Mouse (Mus musculus) forebrain, embryonic 11.5 days (tissue): ENCODE results near the gene Sos2. TPM values are rescaled to one million over a fixed set of nuclear protein-coding genes. Genes with fewer than 3 reads are reported as not detected.

Experiments used
- ATAC-seq: fragments of 200-750 bp; cut with Nextera tagmentation; replicated peaks from 2 replicates; pipeline ENCODE4 v1.8.0; 2017; ENCODE audit warnings: moderate TSS enrichment; ENCODE audit not compliant: low FRiP score
- DNase-seq: peaks from one replicate; pipeline ENCODE4 v3.0.0-alpha.2; 2017; ENCODE audit warnings: low spot score
- H3K27ac ChIP-seq: fragments of 300-500 bp; sonication (generic); 2 replicates; pipeline ENCODE4 v1.5.1; 2014; ENCODE audit warnings: low read depth, low read length
- H3K27me3 ChIP-seq: fragments of 300-500 bp; sonication (generic); 2 replicates; pipeline ENCODE4 v1.6.1; 2014; ENCODE audit warnings: mild to moderate bottlenecking, low read length, mixed read lengths; ENCODE audit not compliant: control insufficient read depth, insufficient read depth
- H3K36me3 ChIP-seq: fragments of 300-500 bp; sonication (generic); 2 replicates; pipeline ENCODE4 v1.6.1; 2014; ENCODE audit warnings: mild to moderate bottlenecking, low read length, moderate library complexity, mixed read lengths; ENCODE audit not compliant: control insufficient read depth, insufficient read depth
- H3K4me1 ChIP-seq: fragments of 300-500 bp; sonication (generic); replicated peaks from 2 replicates; pipeline ENCODE4 v1.6.1; 2014; ENCODE audit warnings: low read length, mixed read lengths; ENCODE audit not compliant: control insufficient read depth, insufficient read depth
- H3K4me2 ChIP-seq: fragments of 300-500 bp; sonication (generic); 2 replicates; pipeline ENCODE4 v1.6.1; 2014; ENCODE audit warnings: low read depth, mild to moderate bottlenecking, low read length, moderate library complexity, mixed read lengths; ENCODE audit not compliant: severe bottlenecking
- H3K4me3 ChIP-seq: fragments of 300-500 bp; sonication (generic); 2 replicates; pipeline ENCODE4 v1.5.1; 2014; ENCODE audit warnings: low read depth, low read length
- H3K9ac ChIP-seq: fragments of 300-500 bp; sonication (generic); 2 replicates; pipeline ENCODE4 v1.6.1; 2014; ENCODE audit warnings: low read length
- H3K9me3 ChIP-seq: fragments of 300-500 bp; sonication (generic); 2 replicates; pipeline ENCODE4 v1.6.1; 2016; ENCODE audit warnings: low read length, mixed read lengths; ENCODE audit not compliant: control insufficient read depth
- WGBS: fragments of 180-500 bp; shearing (Covaris S2); extraction: QIAGEN DNeasy Blood & Tissue Kit; methylation state at CpG from one replicate; pipeline ENCODE4 v1.1.7; 2014; 5-methylcytosine and 5-hydroxymethylcytosine counted together
- polyA plus RNA-seq: library from polyadenylated mRNA; unstranded; fragments of >200 nt; fragmentation: Nextera tagmentation; extraction: Ambion mirVana; gene quantifications from 2 replicates; pipeline ENCODE4 v1.2.1, GENCODE M21; 2014

The Sos2 gene
- 13.1 and 13.3 TPM in 2 replicates for polyA plus RNA-seq

DNA sequence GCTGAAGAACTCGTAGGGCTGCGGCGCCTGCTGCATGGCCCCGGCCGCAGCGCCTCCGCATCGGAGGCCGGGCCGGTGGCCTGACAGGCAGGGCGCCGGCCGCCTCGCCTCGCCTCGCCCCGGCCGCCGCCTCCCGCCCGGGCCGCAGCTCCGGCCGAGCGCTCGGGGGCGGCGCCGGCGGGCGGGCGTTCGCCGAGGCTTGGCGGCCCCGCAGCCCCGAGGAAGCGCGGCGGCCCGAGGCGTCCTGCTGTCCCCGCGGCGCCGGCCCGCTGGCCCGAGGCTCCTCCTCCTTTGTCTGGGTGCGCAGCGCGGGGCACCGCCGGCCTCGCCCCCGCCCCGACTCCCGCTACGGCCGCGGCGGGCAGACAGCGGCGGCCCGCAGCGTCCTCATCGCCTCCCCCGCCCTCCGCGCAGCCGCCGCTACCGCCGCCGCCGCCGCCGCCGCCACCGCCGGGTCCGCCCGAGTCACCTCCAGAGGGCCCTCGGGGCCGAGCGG, at the start of gene Sos2:
Gene Sos2, minus strand, starts transcription at position 287 of the 496 bp plus-strand sequence.
- peak; percentile 83 for DNase-seq
- peak; percentile 68 for ATAC-seq
- Histone ChIP-seq H3K4me1 (peaks cover 2% of the 10 kb centered on the region; the same call in 1 of the 2 replicates), H3K9ac (peak within 1 kb of the TSS; percentile 98), H3K27me3 (no peaks in the 10 kb centered on the region), H3K4me2 (peak within 1 kb of the TSS; percentile 81), H3K27ac (peak within 1 kb of the TSS; percentile 84), H3K36me3 (no peaks in the 10 kb centered on the region), H3K4me3 (peak within 1 kb of the TSS; percentile 94), H3K9me3 (no peaks in the 10 kb centered on the region)
- WGBS, result under 1% methylated on average over 44 of the region's 85 CpGs

DNA sequence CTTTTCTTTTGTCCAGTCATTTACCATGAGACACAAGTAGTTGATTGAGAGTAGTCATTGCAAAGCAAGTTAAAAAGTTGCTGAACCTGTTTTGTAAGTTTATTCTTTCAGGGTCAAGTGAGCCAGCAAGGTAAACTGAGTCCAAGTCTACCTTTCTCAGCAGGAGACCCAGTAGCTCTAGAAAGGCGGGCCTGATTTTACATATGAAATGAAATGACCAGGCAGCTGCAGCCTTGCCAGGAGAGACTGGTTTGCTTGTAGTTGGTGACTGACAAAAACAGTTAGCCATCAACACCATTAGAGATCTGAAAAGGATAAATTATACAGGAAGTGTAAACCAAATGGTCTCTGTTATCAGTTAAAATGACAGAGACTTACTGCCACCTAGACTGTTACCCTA, 48.7 kb upstream of the Sos2 start:
- Histone ChIP-seq H3K27me3 (no peaks in the 10 kb centered on the region), H3K4me3 (no peak overlapping the region), H3K9me3 (no peaks in the 10 kb centered on the region), H3K9ac (no peak overlapping the region), H3K4me1 (no peaks in the 10 kb centered on the region), H3K27ac (no peak overlapping the region), H3K4me2 (no peak overlapping the region), H3K36me3 (no peaks in the 10 kb centered on the region)
- DNase-seq (no peak), ATAC-seq (no peak)
- 83% methylated on average over 1 of the region's 1 CpGs for WGBS

GRCm38 (mm10) chr12:69729246-69729645, 47.6 kb upstream of the Sos2 start:
- no peak for DNase-seq
- Histone ChIP-seq H3K27me3 (no peaks in the 10 kb centered on the region), H3K4me3 (no peak overlapping the region), H3K9ac (no peak overlapping the region), H3K4me2 (no peak overlapping the region), H3K9me3 (no peaks in the 10 kb centered on the region), H3K36me3 (no peaks in the 10 kb centered on the region), H3K4me1 (no peaks in the 10 kb centered on the region), H3K27ac (no peak overlapping the region)
- 95% methylated on average over 1 of the region's 1 CpGs for WGBS
- no peak for ATAC-seq

- Histone ChIP-seq H3K4me3 (peak within 1 kb of the TSS; percentile 58), H3K36me3 (no peaks in the 10 kb centered on the region; the same call in 1 of the 2 replicates), H3K27ac (peak within 1 kb of the TSS; percentile 50; the same call in 1 of the 2 replicates), H3K27me3 (no peaks in the 10 kb centered on the region), H3K9ac (peak within 1 kb of the TSS; percentile 67), H3K9me3 (peaks cover 1% of the 10 kb centered on the region; the same call in 1 of the 2 replicates), H3K4me1 (no peaks in the 10 kb centered on the region; the same call in 1 of the 2 replicates), H3K4me2 (peak within 1 kb of the TSS; percentile 73)
- WGBS, result under 1% methylated on average over 60 of the region's 60 CpGs
- DNase-seq, result peak; percentile 98
- ATAC-seq, result peak; percentile 98
Observed at GRCm38 (mm10) chr12:69724711-69725460, 43.2 kb upstream of the Sos2 start, which contains the start of the genes L2hgdh and Atp5s. TSS of gene L2hgdh (minus strand) at chr12:69724873. TSS of gene Atp5s (plus strand) at chr12:69724950.

GRCm38 (mm10) chr12:69724018-69724710, 42.5 kb upstream of the Sos2 start:
- H3K4me3 ChIP-seq, result peak overlapping the region; percentile 58
- H3K27ac ChIP-seq, result no peak overlapping the region
- peaks cover 4% of the 10 kb centered on the region; the same call in 1 of the 2 replicates for H3K36me3 ChIP-seq
- peak overlapping the region; percentile 56 for H3K9ac ChIP-seq
- DNase-seq, result no peak
- no peaks in the 10 kb centered on the region for H3K27me3 ChIP-seq
- peak overlapping the region; percentile 73 for H3K4me2 ChIP-seq
- H3K9me3 ChIP-seq, result peaks cover 8% of the 10 kb centered on the region; the same call in 1 of the 2 replicates
- no peaks in the 10 kb centered on the region; the same call in 1 of the 2 replicates for H3K4me1 ChIP-seq
- 2% methylated on average over 23 of the region's 24 CpGs for WGBS
- ATAC-seq, result peak; percentile 8

DNA sequence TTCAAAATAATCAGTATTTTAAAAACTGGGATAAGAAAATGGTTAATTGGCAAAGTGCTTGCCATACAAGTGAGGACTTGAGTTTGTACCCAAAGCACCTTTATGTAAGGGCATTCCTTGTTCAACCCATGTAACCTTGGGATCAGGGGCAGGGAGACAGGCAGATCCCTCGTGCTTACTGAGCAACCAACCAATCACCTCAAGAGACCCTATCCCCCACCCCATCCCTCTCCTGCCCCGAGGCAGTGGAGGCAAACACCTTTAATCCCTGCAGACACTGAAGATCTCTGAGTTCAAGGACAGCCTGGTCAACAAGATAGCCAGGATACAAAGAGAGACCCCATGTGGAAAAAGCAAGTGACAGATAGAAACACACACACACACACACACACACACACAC, 41.7 kb upstream of the Sos2 start:
- Histone ChIP-seq H3K27ac (no peak overlapping the region), H3K36me3 (peaks cover 4% of the 10 kb centered on the region; the same call in 1 of the 2 replicates), H3K9ac (peak overlapping the region; percentile 29; the same call in 1 of the 2 replicates), H3K27me3 (no peaks in the 10 kb centered on the region), H3K4me2 (peak overlapping the region; percentile 73), H3K4me3 (no peak overlapping the region; the same call in 1 of the 2 replicates), H3K9me3 (peaks cover 9% of the 10 kb centered on the region; the same call in 1 of the 2 replicates), H3K4me1 (no peaks in the 10 kb centered on the region; the same call in 1 of the 2 replicates)
- DNase-seq (no peak), ATAC-seq (no peak)
- WGBS, result 53% methylated on average over 2 of the region's 2 CpGs

GRCm38 (mm10) chr12:69722857-69723256, 41.2 kb upstream of the Sos2 start:
- ATAC-seq, result no peak
- whole genome bisulfite sequencing, result 95% methylated on average over 3 of the region's 3 CpGs
- DNase-seq, result no peak

GRCm38 (mm10) chr12:69713628-69714027, 32.0 kb upstream of the Sos2 start:
- peaks cover 2% of the 10 kb centered on the region; the same call in 1 of the 2 replicates for H3K36me3 ChIP-seq
- no peak overlapping the region for H3K9ac ChIP-seq
- H3K4me2 ChIP-seq, result no peak overlapping the region
- DNase-seq, result no peak
- H3K27ac ChIP-seq, result no peak overlapping the region
- H3K9me3 ChIP-seq, result no peaks in the 10 kb centered on the region
- H3K27me3 ChIP-seq, result no peaks in the 10 kb centered on the region
- no peak for ATAC-seq
- H3K4me1 ChIP-seq, result no peaks in the 10 kb centered on the region
- no peak overlapping the region for H3K4me3 ChIP-seq

More at GRCm38 (mm10) chr12:69722857-69723256, 41.2 kb upstream of the Sos2 start:
- Histone ChIP-seq H3K4me1 (no peaks in the 10 kb centered on the region; the same call in 1 of the 2 replicates), H3K9ac (no peak overlapping the region), H3K9me3 (peaks cover 9% of the 10 kb centered on the region; the same call in 1 of the 2 replicates), H3K27ac (no peak overlapping the region), H3K36me3 (peaks cover 4% of the 10 kb centered on the region; the same call in 1 of the 2 replicates), H3K4me2 (no peak overlapping the region), H3K4me3 (no peak overlapping the region), H3K27me3 (no peaks in the 10 kb centered on the region)
